15 mouse cellular contexts compared by ENCODE assay signal in genomic region chr4:98188944-98189343, GRCm38 (mm10).
DNase-seq lines count a peak whose midpoint lies in the region; ATAC-seq lines count a peak whose summit lies in the region.
"Had no signal": no experiment of that assay in that cellular context is flagged by ENCODE, and none has a peak within 500 bp of the region (broad histone marks: within the 10 kb centered on the region; RNA-seq: fewer than 3 reads in every experiment).

No protein-coding gene starts in this region.

- H3K27ac ChIP-seq in forebrain, embryonic 16.5 days (ENCODE audit: low read length): no peak overlapping the region
- H3K27ac ChIP-seq: limb, embryonic 12.5 days had no signal

- no peaks in the 10 kb centered on the region for H3K4me1 ChIP-seq in forebrain, embryonic 16.5 days (replicated peaks; ENCODE audit: control insufficient read depth, insufficient read depth, low read length)
- H3K4me1 ChIP-seq: limb, embryonic 12.5 days had no signal

- H3K4me2 ChIP-seq in forebrain, embryonic 16.5 days (ENCODE audit: low read length): no peak overlapping the region
- H3K4me2 ChIP-seq: limb, embryonic 12.5 days had no signal

- H3K9ac ChIP-seq in forebrain, embryonic 16.5 days (replicated peaks; ENCODE audit: low read depth, low read length): no peak overlapping the region
- H3K9ac ChIP-seq: limb, embryonic 12.5 days had no signal

- ATAC-seq in cerebellum, adult (ENCODE audit: insufficient number of reproducible peaks, low FRiP score, low TSS enrichment): no peak
- no peak for ATAC-seq in forebrain, embryonic 16.5 days

- no peak overlapping the region for H3K4me3 ChIP-seq in forebrain, embryonic 16.5 days (replicated peaks; ENCODE audit: low read length)
- H3K4me3 ChIP-seq: limb, embryonic 12.5 days had no signal

- no peaks in the 10 kb centered on the region for H3K27me3 ChIP-seq in forebrain, embryonic 16.5 days (replicated peaks; ENCODE audit: control insufficient read depth, insufficient read depth, low read length)
- H3K27me3 ChIP-seq: limb, embryonic 12.5 days had no signal

- DNase-seq in cerebellum, postnatal 10 days: peak; percentile 23 to 27
- peak; percentile 6 to 24 for DNase-seq in lung, adult 18-20 months
- no peak for DNase-seq in lung, postnatal 25 days (ENCODE audit: low spot score)
- DNase-seq in kidney, adult 8-10 months: peak; percentile 12 to 25
- DNase-seq in retina, embryonic 14.5 days (ENCODE audit: low spot score): peak; percentile 87
- no peak for DNase-seq in left cerebral cortex, adult 8-10 months (ENCODE audit: low spot score in 2 of 2)
- DNase-seq: B cell, adult 2 months; cerebellum, adult 9-11 months; heart, adult 18-20 months; heart, postnatal 10 days; lung, postnatal 4 days; right cerebral cortex, postnatal 4 days had no signal

- 91% methylated on average over 7 of the region's 7 CpGs for WGBS in forebrain, embryonic 16.5 days

- no peaks in the 10 kb centered on the region for H3K9me3 ChIP-seq in forebrain, embryonic 16.5 days (ENCODE audit: control insufficient read depth, low read length)
- H3K9me3 ChIP-seq: limb, embryonic 12.5 days had no signal

- H3K36me3 ChIP-seq in forebrain, embryonic 16.5 days (ENCODE audit: control insufficient read depth, insufficient read depth): no peaks in the 10 kb centered on the region
- H3K36me3 ChIP-seq: limb, embryonic 12.5 days had no signal

Comparison
In these comparisons a context has a peak if more than half of its experiments do, and no peak if none do; other contexts are left out.
1. DNase-seq: peak in cerebellum, postnatal 10 days (2 of 2), lung, adult 18-20 months (2 of 2), kidney, adult 8-10 months (2 of 2) and retina, embryonic 14.5 days (single experiment); none in lung, postnatal 25 days (single experiment) and left cerebral cortex, adult 8-10 months (0 of 2).